Mouse (Mus musculus) stomach, postnatal 0 days (tissue): ENCODE measurements around the gene Strip1.

Experiments
- CTCF ChIP-seq: IDR thresholded peaks from 2 replicates; pipeline ENCODE4 v1.5.1; 2016; ENCODE audit warnings: antibody characterized with exemption, low read depth, mild to moderate bottlenecking, moderate library complexity
- EP300 ChIP-seq: optimal IDR thresholded peaks from 2 replicates; pipeline ENCODE3; 2016; ENCODE audit warnings: antibody characterized with exemption

DNA sequence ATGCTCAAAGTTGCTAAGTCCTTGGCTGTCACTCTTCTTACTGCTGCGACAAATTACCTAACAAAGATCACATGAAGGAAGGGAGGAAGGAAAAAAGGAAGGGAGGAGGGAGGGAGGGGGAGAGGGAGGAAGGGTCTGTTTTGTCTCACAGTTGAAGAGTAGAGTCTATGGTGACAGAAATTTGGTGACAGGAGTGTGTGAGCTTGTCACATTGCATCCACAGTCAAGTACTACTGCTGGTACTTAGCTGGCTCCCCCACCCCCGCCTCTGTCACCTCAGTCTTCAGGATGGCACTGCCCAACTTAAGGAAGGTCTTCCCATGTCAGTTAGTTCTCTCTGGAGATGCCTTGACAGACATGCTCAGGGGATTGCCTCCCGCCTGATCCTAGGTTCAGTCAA lies 4.7 kb upstream of the Strip1 start:
- TF ChIP-seq CTCF (no peak), EP300 (no peak)
